Mouse (Mus musculus) ES-E14 (cell line): ENCODE data around the gene Tmem14a. TPM values are rescaled to one million over a fixed set of nuclear protein-coding genes. Genes with fewer than 3 reads are reported as not detected.
"Not testable (repeated sequence)": the region's sequence is repeated elsewhere in the genome, so short reads cannot be mapped to it uniquely, and the experiment has no call there.

Experiments
- DNase-seq: peaks from one replicate; pipeline ENCODE4 v3.0.0-alpha.2; 2013; ENCODE audit warnings: low read depth, low spot score
- H3K27ac ChIP-seq: 2 replicates; pipeline ENCODE4 v1.5.1; 2012; ENCODE audit warnings: low read depth, mild to moderate bottlenecking, low read length, moderate library complexity, mixed read lengths; ENCODE audit not compliant: poor library complexity, insufficient read depth, severe bottlenecking
- H3K36me3 ChIP-seq: 2 replicates; pipeline ENCODE4 v1.6.1; 2012; ENCODE audit warnings: mild to moderate bottlenecking, low read length, moderate library complexity, mixed read lengths; ENCODE audit not compliant: control insufficient read depth, poor library complexity, insufficient read depth, severe bottlenecking
- H3K4me1 ChIP-seq, 2 experiments: fragments of 150-350 bp in 1 of 2; sonication (generic) in 1 of 2; 2 replicates each; pipeline ENCODE4 v1.6.1; 2012; ENCODE audit warnings: low read length in 2 of 2, mild to moderate bottlenecking in 1 of 2, mixed read lengths in 1 of 2; ENCODE audit not compliant: control insufficient read depth in 2 of 2, insufficient read depth in 2 of 2, poor library complexity in 1 of 2
- H3K4me3 ChIP-seq, 2 experiments: fragments of 150-350 bp in 1 of 2; sonication (generic) in 1 of 2; 2 replicates each; pipeline ENCODE4 v1.5.1; 2012; ENCODE audit warnings: low read length in 2 of 2, low read depth in 1 of 2, mild to moderate bottlenecking in 1 of 2, mixed read lengths in 1 of 2; ENCODE audit not compliant: insufficient read depth in 1 of 2, poor library complexity in 1 of 2, severe bottlenecking in 1 of 2
- H3K9ac ChIP-seq: 2 replicates; pipeline ENCODE4 v1.6.1; 2012; ENCODE audit warnings: low read depth, mild to moderate bottlenecking, low read length, mixed read lengths; ENCODE audit not compliant: poor library complexity, insufficient read depth, severe bottlenecking
- H3K9me3 ChIP-seq: fragments of 150-350 bp; sonication (generic); 2 replicates; pipeline ENCODE4 v1.6.1; 2012; ENCODE audit warnings: low read depth, mild to moderate bottlenecking, low read length; ENCODE audit not compliant: control insufficient read depth, insufficient read depth
- CHD2 ChIP-seq: IDR thresholded peaks from 2 replicates; pipeline ENCODE4 v1.6.1; 2014; ENCODE audit warnings: mild to moderate bottlenecking, low read depth, low read length, inconsistent platforms
- HCFC1 ChIP-seq: IDR thresholded peaks from 2 replicates; pipeline ENCODE4 v1.6.1; 2012; ENCODE audit warnings: low read length, inconsistent platforms, borderline replicate concordance; ENCODE audit not compliant: insufficient read depth
- MAFK ChIP-seq: IDR thresholded peaks from 2 replicates; pipeline ENCODE4 v1.6.1; 2014; ENCODE audit warnings: mild to moderate bottlenecking, low read depth, low read length, inconsistent platforms; ENCODE audit not compliant: insufficient read depth
- ZC3H11A ChIP-seq: IDR thresholded peaks from 2 replicates; pipeline ENCODE4 v1.6.1; 2012; ENCODE audit warnings: low read depth, mild to moderate bottlenecking, inconsistent platforms, low read length, borderline replicate concordance
- ZNF384 ChIP-seq: IDR thresholded peaks from 2 replicates; pipeline ENCODE4 v1.6.1; 2012; ENCODE audit warnings: low read depth, low read length, inconsistent platforms
- in situ Hi-C, 2 experiments: fragments of 600-800 bp; cut with MboI; formaldehyde crosslinking; loops; one replicate each; pipeline ENCODE4 v1.15.1; 2025; ENCODE audit warnings: low sequenced_read_pairs in 2 of 2, inconsistent platforms in 1 of 2; ENCODE audit not compliant: unreplicated experiment in 2 of 2
- total RNA-seq: library from RNA; depleted of rRNA; stranded (reverse); fragments of 300-350 nt; gene quantifications from 2 replicates; pipeline ENCODE4 v1.2.3, GENCODE M21; 2012

Tmem14a gene
- total RNA-seq, 1 experiment: 5.8 TPM

- H3K4me3 ChIP-seq: no peak overlapping the region
- no peak overlapping the region for H3K27ac ChIP-seq
- H3K4me1 ChIP-seq: peaks cover 7 to 11% of the 10 kb centered on the region in 2 experiments; a peak in 3 of 4 replicates
- H3K9me3 ChIP-seq: no peaks in the 10 kb centered on the region
- no peak overlapping the region for H3K9ac ChIP-seq
- no peak for DNase-seq
- in situ Hi-C loops: no loop called here
- TF ChIP-seq CHD2 (no peak), ZC3H11A (no peak), HCFC1 (no peak), MAFK (no peak), ZNF384 (no peak)
- no peaks in the 10 kb centered on the region for H3K36me3 ChIP-seq
Observed at GRCm38 (mm10) chr1:21227756-21228395, 9.5 kb downstream of the Tmem14a start.

- DNase-seq, in situ Hi-C loops, H3K27ac ChIP-seq: not testable (repeated sequence)
Observed at GRCm38 (mm10) chr1:21228740-21229722, 10.7 kb downstream of the Tmem14a start.

GRCm38 (mm10) chr1:21230376-21230775 is 12.0 kb downstream of the Tmem14a start:
- Histone ChIP-seq H3K27ac (no peak overlapping the region), H3K9me3 (no peaks in the 10 kb centered on the region), H3K4me1 (peaks cover 7 to 11% of the 10 kb centered on the region in 2 experiments; a peak in 3 of 4 replicates), H3K4me3 (no peak overlapping the region), H3K36me3 (no peaks in the 10 kb centered on the region), H3K9ac (no peak overlapping the region)
- TF ChIP-seq ZNF384 (no peak), HCFC1 (no peak), MAFK (no peak), ZC3H11A (no peak), CHD2 (no peak)
- no peak for DNase-seq
- in situ Hi-C loops: no loop called here

More at GRCm38 (mm10) chr1:21228740-21229722, 10.7 kb downstream of the Tmem14a start:
- not testable (repeated sequence) for H3K36me3 ChIP-seq, H3K4me3 ChIP-seq, H3K9me3 ChIP-seq, H3K9ac ChIP-seq
- H3K4me1 ChIP-seq: peaks cover 7 to 11% of the 10 kb centered on the region in 2 experiments; a peak in 3 of 4 replicates

- TF ChIP-seq MAFK (no peak), CHD2 (no peak), HCFC1 (no peak), ZC3H11A (no peak), ZNF384 (no peak)
- Histone ChIP-seq H3K4me1 (peaks cover 7 to 11% of the 10 kb centered on the region in 2 experiments; a peak in 3 of 4 replicates), H3K4me3 (no peak overlapping the region), H3K36me3 (no peaks in the 10 kb centered on the region), H3K9ac (no peak overlapping the region), H3K9me3 (no peaks in the 10 kb centered on the region), H3K27ac (no peak overlapping the region)
- no peak for DNase-seq
- in situ Hi-C loops: no loop called here
Observed at GRCm38 (mm10) chr1:21231744-21232464, 13.5 kb downstream of the Tmem14a start.
